Mouse (Mus musculus): ENCODE measurements at regions not wholly inside any gene's neighbourhood (a gene's known extent, or its start where the extent isn't known, plus 50 kb on each side); places are given as distances from the start of the nearest gene placed in this dataset.
"Not testable (repeated sequence)": the region's sequence is repeated elsewhere in the genome, so short reads cannot be mapped to it uniquely, and the experiment has no call there.

DNA sequence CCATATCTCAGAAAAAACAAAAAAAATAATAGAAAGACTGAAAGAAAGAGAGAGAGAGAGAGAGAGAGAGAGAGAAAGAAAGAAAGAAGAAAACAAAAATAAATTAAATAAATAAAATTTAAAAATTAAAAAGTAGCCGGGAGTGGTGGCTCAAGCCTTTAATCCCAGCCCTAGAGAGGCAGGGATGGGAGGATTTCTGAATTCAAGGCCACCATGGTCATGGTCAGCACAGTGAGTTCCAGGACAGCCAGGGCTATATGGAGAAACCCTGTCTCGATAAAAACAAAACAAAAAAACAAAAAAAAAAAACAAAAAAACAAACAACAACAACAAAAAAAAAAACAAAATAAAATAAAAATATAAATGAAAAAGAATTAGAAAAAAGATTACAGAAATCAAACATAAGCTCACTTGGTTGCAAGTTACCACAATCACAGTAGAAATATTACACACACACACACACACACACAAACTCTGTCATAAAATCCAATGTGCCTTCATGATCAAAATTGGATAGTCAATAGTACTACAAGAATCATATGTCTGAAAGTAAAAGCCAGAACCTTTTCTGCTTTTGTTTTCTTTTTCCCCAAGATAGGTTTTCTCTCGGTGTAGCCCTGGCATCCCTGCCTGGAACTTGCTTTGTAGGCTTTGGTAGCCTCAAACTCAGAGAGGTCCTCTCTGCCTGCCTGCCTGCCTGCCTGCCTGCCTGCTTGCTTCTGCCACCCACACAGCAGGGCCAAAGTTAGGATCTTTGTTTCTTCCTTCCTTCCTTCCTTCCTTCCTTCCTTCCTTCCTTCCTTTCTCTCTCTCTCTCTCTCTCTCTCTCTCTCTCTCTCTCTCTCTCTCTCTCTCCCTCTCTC is 476.1 kb upstream of the Olfr161 start:
- peak; percentile 47 to 72 for DNase-seq (ENCODE audit: low spot score in 2 of 2)

- peak; percentile 26 to 56 for DNase-seq (ENCODE audit: low spot score in 2 of 2)
Observed at GRCm38 (mm10) chr16:3115336-3116112, 475.3 kb upstream of the Olfr161 start.

DNA sequence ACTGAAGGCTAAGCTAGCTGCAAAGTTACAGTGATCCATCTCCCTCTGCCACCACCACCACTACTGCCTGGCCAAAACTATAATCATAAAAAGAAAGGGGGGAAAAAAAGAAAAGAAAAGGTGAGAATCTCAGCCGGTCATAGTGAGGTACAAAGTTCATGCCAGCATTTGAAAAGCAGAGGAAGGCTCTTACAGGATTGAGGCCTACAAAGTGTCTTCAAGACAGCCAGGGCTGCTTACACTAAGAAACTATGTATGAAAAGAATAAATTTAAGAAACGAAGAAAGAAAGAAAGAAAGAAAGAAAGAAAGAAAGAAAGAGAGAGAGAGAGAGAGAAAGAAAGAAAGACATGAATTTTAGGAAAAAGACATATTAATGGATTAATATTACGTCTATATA is 474.7 kb upstream of the Olfr161 start:
- DNase-seq (ENCODE audit: low spot score in 2 of 2) = peak; percentile 46 to 48

DNA sequence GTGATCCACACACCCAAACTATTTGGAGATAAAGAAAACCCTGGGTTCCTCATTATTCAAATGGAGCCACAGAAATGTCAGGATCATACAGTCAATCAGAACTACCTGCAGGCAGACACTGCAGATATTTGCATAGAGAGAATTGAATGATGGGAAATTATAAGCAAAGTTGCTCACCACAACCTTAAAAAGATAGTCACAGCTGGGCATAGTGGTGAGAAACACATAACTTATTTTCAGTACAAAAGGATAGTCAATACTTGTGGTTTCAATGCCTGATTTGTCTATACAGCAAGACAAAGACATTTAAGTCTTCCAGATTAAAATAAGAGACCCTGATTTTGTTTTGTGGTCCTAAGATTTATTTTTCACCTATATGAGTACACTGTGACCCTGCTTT is 469.6 kb upstream of the Olfr161 start:
- not testable (repeated sequence) for DNase-seq (ENCODE audit: low spot score in 2 of 2)

GRCm38 (mm10) chr16:3122145-3122860 is 468.5 kb upstream of the Olfr161 start:
- not testable (repeated sequence) for DNase-seq (ENCODE audit: low spot score in 2 of 2)

- peak; percentile 38 to 48 for DNase-seq (ENCODE audit: low spot score in 2 of 2)
Observed at GRCm38 (mm10) chr16:3122861-3123477, 467.9 kb upstream of the Olfr161 start.

DNA sequence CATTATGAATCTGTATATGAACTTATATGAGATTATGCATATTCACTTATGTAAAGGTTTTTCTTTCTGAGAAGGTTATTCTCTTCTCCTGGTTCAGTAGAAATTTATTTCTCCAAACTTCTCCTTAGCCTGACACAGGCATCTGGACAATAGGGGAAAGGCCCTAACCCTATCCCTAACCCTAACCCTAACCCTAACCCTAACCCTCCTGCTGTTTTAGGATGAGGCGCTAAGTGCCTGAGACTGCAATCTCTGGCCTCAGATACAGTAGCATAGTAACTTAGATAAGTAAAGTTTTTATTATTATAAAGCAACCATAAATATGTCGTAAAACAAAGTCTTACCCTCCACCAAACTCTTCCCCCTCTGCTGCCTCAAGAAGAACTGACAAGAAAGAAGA is 463.5 kb upstream of the Olfr161 start:
- DNase-seq (ENCODE audit: low spot score in 2 of 2) = not testable (repeated sequence)

Measured in adrenal gland, adult 18-20 months (tissue).